Mouse (Mus musculus): ENCODE data around the gene Tmem104. TPM values are rescaled to one million over a fixed set of nuclear protein-coding genes. Genes with fewer than 3 reads are reported as not detected.

Tmem104 gene
- total and polyA plus RNA-seq, 2 experiments from 2014 or later: 7.6 to 8.8 TPM

GRCm38 (mm10) chr11:115247945-115248344, 60.7 kb downstream of the Tmem104 start:
- ATAC-seq (no peak), DNase-seq (no peak)
- Histone ChIP-seq H3K27ac (ENCODE audit: low read depth, low read length) (no peak overlapping the region), H3K36me3 (ENCODE audit: insufficient read depth) (peaks cover 22% of the 10 kb centered on the region), H3K9ac (no peak overlapping the region), H3K27me3 (ENCODE audit: insufficient read depth, low read length) (peaks cover 14% of the 10 kb centered on the region), H3K9me3 (ENCODE audit: low read length) (no peaks in the 10 kb centered on the region), H3K4me3 (ENCODE audit: low read depth, low read length) (no peak overlapping the region), H3K4me2 (ENCODE audit: low read depth) (no peak overlapping the region), H3K4me1 (ENCODE audit: insufficient read depth) (peaks cover 9% of the 10 kb centered on the region)
- TF ChIP-seq CTCF (IDR thresholded peaks at IDR 0.05; ENCODE audit: low read depth): no peak
- 76% methylated on average over 6 of the region's 6 CpGs for WGBS

GRCm38 (mm10) chr11:115249721-115250404, 62.6 kb downstream of the Tmem104 start:
- Histone ChIP-seq H3K27ac (ENCODE audit: low read depth, low read length) (no peak overlapping the region), H3K4me2 (ENCODE audit: low read depth) (peak overlapping the region; percentile 70), H3K9me3 (ENCODE audit: low read length) (no peaks in the 10 kb centered on the region), H3K4me1 (ENCODE audit: insufficient read depth) (peaks cover 9% of the 10 kb centered on the region), H3K4me3 (ENCODE audit: low read depth, low read length) (peak overlapping the region; percentile 46), H3K36me3 (ENCODE audit: insufficient read depth) (0 out of 2 replicates have a peak, but pooled peaks cover 6% of the 10 kb centered on the region), H3K9ac (peak overlapping the region; percentile 49), H3K27me3 (ENCODE audit: insufficient read depth, low read length) (peaks cover 14% of the 10 kb centered on the region)
- no peak for DNase-seq
- ATAC-seq: peak; percentile 28; the same call in 1 of the 2 replicates
- 2% methylated on average over 62 of the region's 63 CpGs for WGBS
- TF ChIP-seq CTCF (IDR thresholded peaks at IDR 0.05; ENCODE audit: low read depth): peak; percentile 50

- DNase-seq: no peak
- Histone ChIP-seq H3K4me3 (ENCODE audit: low read depth, low read length) (peak overlapping the region; percentile 46), H3K36me3 (ENCODE audit: insufficient read depth) (no peaks in the 10 kb centered on the region), H3K4me1 (ENCODE audit: insufficient read depth) (peaks cover 9% of the 10 kb centered on the region), H3K9me3 (ENCODE audit: low read length) (no peaks in the 10 kb centered on the region), H3K27ac (ENCODE audit: low read depth, low read length) (no peak overlapping the region), H3K27me3 (ENCODE audit: insufficient read depth, low read length) (peaks cover 14% of the 10 kb centered on the region), H3K4me2 (ENCODE audit: low read depth) (peak overlapping the region; percentile 70), H3K9ac (peak overlapping the region; percentile 49)
- no peak for TF ChIP-seq CTCF (IDR thresholded peaks at IDR 0.05; ENCODE audit: low read depth)
- WGBS: under 1% methylated on average over 32 of the region's 36 CpGs
- ATAC-seq: no peak; the same call in 1 of the 2 replicates
These were observed 63.3 kb downstream of the Tmem104 start for GRCm38 (mm10) chr11:115250405-115251090.

DNA sequence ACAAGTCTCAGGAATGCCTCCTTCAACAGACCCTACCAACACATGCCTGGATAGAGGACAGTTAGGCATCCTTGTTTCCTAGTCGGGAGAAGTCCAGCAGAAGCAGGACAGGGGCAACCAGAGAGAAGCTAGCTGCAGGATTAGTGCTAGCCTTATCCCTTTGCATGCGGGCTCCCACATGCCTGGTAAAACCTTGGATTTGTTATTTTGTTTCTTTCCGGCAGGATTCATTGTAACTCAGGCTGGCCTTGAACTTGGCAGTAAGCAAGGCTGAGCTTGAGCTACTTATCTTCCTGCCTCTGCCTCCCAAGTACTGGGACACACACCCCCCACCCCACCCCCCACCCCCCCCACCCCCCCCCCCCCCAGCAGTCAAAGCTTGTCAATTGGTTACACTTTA, 64.0 kb downstream of the Tmem104 start:
- Histone ChIP-seq H3K9me3 (ENCODE audit: low read length) (no peaks in the 10 kb centered on the region), H3K4me2 (ENCODE audit: low read depth) (no peak overlapping the region), H3K27me3 (ENCODE audit: insufficient read depth, low read length) (peaks cover 14% of the 10 kb centered on the region), H3K27ac (ENCODE audit: low read depth, low read length) (no peak overlapping the region), H3K4me3 (ENCODE audit: low read depth, low read length) (no peak overlapping the region), H3K36me3 (ENCODE audit: insufficient read depth) (no peaks in the 10 kb centered on the region), H3K4me1 (ENCODE audit: insufficient read depth) (peaks cover 9% of the 10 kb centered on the region), H3K9ac (no peak overlapping the region)
- 63% methylated on average over 3 of the region's 3 CpGs for WGBS
- DNase-seq (no peak), ATAC-seq (no peak)
- no peak for TF ChIP-seq CTCF (IDR thresholded peaks at IDR 0.05; ENCODE audit: low read depth)

- DNase-seq (no peak), ATAC-seq (peak; percentile 42; the same call in 1 of the 2 replicates)
- Histone ChIP-seq H3K4me1 (ENCODE audit: insufficient read depth) (no peaks in the 10 kb centered on the region), H3K9me3 (ENCODE audit: low read length) (no peaks in the 10 kb centered on the region), H3K9ac (no peak overlapping the region), H3K4me3 (ENCODE audit: low read depth, low read length) (peak overlapping the region; percentile 19), H3K36me3 (ENCODE audit: insufficient read depth) (no peaks in the 10 kb centered on the region), H3K27me3 (ENCODE audit: insufficient read depth, low read length) (peaks cover 23% of the 10 kb centered on the region), H3K4me2 (ENCODE audit: low read depth) (peak overlapping the region; percentile 38), H3K27ac (ENCODE audit: low read depth, low read length) (no peak overlapping the region)
- 17% methylated on average over 59 of the region's 59 CpGs for WGBS
- TF ChIP-seq CTCF (IDR thresholded peaks at IDR 0.05; ENCODE audit: low read depth): no peak
These were observed 70.7 kb downstream of the Tmem104 start for GRCm38 (mm10) chr11:115257775-115258510.

- Histone ChIP-seq H3K27ac (ENCODE audit: low read depth, low read length) (no peak overlapping the region), H3K4me1 (ENCODE audit: insufficient read depth) (no peaks in the 10 kb centered on the region), H3K4me3 (ENCODE audit: low read depth, low read length) (no peak overlapping the region), H3K9ac (no peak overlapping the region), H3K36me3 (ENCODE audit: insufficient read depth) (no peaks in the 10 kb centered on the region), H3K4me2 (ENCODE audit: low read depth) (no peak overlapping the region), H3K27me3 (ENCODE audit: insufficient read depth, low read length) (peaks cover 27% of the 10 kb centered on the region), H3K9me3 (ENCODE audit: low read length) (no peaks in the 10 kb centered on the region)
- TF ChIP-seq CTCF (IDR thresholded peaks at IDR 0.05; ENCODE audit: low read depth): no peak
- no peak for ATAC-seq
- 78% methylated on average over 4 of the region's 4 CpGs for WGBS
- DNase-seq: no peak
These were observed 71.8 kb downstream of the Tmem104 start for GRCm38 (mm10) chr11:115259134-115259533.
